Mouse (Mus musculus) E14TG2a.4 (cell line): ENCODE measurements at regions not wholly inside any gene's neighbourhood (a gene's known extent, or its start where the extent isn't known, plus 50 kb on each side); places are given as distances from the start of the nearest gene placed in this dataset.

Experiments used
- CTCF ChIP-seq: conservative IDR thresholded peaks from 2 replicates; pipeline ENCODE4 v1.5.1; 2014; ENCODE audit warnings: low read length
- POU5F1 ChIP-seq: IDR thresholded peaks from 2 replicates; pipeline ENCODE4 v1.6.1; 2014; ENCODE audit warnings: low read length, borderline replicate concordance

- no peak for TF ChIP-seq CTCF
- no peak for TF ChIP-seq POU5F1
Observed at GRCm38 (mm10) chr8:103244169-103244568, 458.7 kb upstream of the Cdh11 start.
